Mouse (Mus musculus): Measurements from ENCODE around the gene Fntb.

The Fntb gene

GRCm38 (mm10) chr12:76795350-76795749 lies 30.0 kb downstream of the Fntb start, which contains the start of gene Gpx2:
TSS of gene Gpx2 (minus strand) at chr12:76795554.
- no peak for DNase-seq (ENCODE audit: low spot score)

DNA sequence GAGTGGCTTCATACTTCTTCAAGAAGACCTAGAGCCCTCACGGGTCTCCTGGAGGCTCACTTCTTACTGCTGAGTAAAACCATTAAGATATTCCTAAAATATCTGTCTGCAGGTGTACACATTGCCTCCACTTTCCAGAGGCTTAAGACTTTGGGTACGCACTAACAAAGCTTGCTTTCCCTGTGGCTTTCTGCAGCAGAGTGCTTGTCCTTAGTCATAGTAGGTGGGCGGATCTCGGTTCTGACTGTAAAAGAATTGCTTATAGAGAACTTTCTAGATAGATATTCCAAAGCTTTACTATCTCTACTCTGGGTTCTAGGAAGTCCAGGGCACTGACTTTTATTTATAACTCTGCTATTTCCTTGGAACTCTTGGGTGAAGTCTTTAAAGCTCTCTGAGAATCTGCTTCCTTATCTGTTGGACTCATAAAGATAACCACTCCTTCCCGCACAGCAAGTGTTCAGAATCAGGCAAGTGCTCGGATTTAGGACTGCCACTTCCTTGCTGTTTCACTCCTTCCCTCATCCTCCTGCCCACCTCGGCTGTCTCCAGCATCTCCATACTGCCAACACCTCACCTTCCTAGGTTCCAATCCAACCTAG lies 31.6 kb downstream of the Fntb start:
- no peak for DNase-seq (ENCODE audit: low spot score)

- DNase-seq (ENCODE audit: low spot score) = no peak
Measured at GRCm38 (mm10) chr12:76798008-76798720, 32.8 kb downstream of the Fntb start.

DNA sequence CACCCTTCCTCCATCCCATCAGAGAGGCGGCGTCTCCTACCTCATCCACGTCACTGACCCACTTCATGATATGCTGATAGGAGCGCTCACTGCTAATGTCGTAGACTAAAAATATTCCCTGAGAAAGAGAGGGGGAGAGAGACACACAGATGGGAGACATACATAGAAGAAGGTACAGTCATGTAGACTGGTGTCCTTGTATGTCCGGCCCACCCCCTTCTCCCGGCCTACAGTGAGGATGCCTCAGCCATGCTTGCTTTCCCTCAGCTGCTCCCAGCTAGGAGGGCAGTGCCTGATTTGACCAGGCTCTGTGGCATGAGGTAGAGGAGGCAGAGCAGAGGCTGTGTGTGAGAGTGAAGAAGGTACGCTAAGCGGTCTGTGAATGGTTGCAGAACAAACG lies 37.6 kb downstream of the Fntb start:
- no peak for DNase-seq (ENCODE audit: low spot score)

DNA sequence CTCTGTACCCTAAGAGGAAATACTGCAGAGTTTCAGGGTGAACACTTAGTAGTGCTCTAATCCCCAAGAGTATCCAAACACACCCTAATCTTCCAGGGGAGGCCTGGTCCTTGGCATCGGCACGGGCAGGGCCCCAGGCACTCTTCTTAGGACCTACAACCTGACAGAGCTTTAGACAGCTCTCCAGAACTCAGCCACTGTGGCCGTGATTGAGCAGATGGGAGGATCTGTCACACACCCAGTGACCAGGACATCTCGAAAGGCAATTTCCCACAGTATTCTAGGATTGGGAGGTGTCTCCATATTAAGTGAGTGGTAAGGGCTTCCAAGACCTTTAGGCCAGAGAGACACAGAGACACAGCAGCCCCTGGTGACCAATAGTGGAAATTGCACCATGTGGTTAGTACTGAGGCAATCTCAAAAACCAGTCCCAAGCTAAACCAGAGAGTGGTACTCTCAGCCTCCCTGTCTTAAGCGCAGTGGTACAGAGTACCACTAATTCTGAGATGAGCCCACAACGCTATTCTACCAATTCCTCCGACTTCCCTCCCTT lies 38.4 kb downstream of the Fntb start:
- DNase-seq (ENCODE audit: low spot score) = no peak

- DNase-seq (ENCODE audit: low spot score) = no peak
Measured at GRCm38 (mm10) chr12:76805056-76805811, 39.8 kb downstream of the Fntb start.

GRCm38 (mm10) chr12:76807796-76808195 lies 42.4 kb downstream of the Fntb start:
- DNase-seq (ENCODE audit: low spot score) = no peak

DNA sequence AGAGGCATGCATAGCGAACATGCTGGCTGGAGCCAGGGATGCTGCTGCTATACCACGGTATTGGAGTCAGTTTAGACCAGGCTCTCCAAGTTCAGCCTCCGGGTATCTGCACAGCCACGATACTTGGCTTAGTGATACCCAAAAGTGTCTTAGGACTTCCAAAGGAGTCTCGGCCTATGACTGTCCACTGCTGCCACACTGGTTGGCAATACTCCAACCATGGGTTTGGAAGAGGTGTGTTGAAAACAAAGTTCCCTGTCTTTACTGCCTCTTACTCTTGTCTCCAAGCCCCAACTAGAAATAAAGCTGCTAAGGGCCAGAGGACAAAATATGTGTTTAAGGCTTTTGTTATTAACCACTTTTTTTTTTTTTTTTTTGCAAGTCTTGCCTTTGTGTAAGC lies 45.1 kb downstream of the Fntb start:
- DNase-seq (ENCODE audit: low spot score) = no peak

GRCm38 (mm10) chr12:76811006-76811405 lies 45.6 kb downstream of the Fntb start:
- DNase-seq (ENCODE audit: low spot score) = no peak

DNA sequence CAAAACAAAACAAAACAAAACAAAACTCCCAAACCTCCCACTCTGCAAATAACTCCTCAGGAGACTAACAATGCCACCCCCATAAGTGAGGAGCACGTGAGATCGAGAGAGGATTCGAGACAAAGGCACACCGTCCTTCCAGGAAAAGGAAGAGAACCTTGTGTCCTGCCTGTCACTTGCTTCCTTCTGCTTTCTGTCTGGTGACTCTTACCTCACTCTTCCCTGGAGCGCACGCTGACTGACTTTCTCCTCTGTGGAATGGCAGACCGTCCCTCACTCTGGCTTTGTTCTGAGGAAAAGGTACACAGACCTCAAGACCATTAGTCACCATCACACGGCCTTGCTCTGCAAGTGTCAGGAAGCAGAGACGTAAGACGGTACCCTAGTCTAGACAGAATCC lies 48.2 kb downstream of the Fntb start:
- no peak for DNase-seq (ENCODE audit: low spot score)

DNA sequence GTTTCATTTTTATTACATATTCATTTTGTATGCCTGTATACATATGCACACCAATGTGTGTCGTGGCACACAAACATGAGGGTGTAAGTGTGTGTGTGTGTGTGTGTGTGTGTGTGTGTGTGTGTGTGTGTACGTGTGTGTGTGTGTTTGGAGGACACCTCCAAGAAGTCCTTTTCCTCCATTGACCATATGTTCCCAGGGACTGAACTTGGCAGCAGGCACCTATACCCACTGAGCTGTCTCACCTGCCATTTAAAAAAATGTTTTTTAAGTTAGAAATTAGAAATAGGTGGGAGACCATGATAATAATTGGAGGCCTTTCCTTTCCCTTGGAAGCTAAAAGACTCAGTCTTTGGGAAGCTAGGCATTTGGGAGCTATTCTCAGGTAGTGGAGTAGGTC lies 48.7 kb downstream of the Fntb start:
- no peak for DNase-seq (ENCODE audit: low spot score)

DNA sequence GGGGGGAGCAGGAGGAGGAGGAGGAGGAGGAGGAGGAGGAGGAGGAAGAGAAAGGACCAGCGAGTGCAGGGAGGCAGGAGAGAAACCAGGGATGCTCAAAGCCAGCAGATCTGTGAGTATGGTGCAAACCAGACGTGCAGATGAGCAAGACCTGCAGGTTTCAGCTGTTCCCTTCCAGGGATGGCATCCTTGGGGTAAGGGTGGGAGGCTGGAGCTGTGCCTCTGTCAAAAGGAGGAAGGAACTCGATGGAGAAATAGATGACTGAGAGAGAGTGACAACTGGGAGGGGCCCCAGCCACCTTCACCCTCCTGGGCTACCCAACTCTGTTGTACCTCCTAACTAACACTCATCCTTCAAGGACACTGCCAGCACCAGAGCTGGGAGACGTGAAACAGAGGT lies 51.3 kb downstream of the Fntb start:
- DNase-seq (ENCODE audit: low spot score) = no peak

DNA sequence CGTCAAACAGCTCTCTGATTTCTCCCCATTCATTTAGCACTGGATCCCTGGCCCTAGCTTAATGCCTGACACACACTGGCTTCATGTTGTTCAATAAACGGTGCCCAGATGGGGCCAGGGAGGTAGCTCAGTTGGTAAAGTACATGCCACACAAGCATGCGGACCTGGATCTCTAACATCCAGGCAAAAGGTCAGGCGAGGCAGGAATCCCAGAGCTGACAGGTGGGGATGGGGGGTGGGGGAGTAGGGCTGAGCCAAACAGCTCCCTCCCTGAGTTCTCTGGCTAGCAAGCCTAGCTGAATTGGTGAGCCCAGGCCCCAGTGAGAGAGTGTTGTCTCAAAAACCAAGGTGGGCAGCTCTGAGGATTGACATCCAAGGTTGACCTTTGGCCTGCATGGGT lies 51.8 kb downstream of the Fntb start:
- DNase-seq (ENCODE audit: low spot score) = no peak

GRCm38 (mm10) chr12:76818120-76818519 lies 52.7 kb downstream of the Fntb start:
- DNase-seq (ENCODE audit: low spot score) = no peak

DNA sequence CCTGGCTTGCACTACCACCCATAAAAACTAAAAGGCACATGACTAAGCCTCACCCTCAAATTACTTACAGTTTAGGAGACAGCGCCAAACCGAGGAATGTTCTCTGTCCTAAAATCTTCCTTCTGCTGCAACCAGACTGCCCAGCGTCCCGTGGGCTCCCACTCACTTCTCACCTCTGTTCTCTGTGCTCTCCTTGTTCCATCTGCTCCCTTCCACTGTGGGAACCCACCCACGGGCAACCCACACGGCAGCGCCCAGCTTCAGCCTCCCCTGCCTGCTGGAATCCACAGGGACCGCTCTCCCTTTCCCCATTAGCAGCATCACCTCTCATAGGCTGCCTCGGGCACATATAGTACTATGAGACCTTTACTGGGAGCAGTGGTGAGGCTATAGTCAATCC lies 53.5 kb downstream of the Fntb start:
- no peak for DNase-seq (ENCODE audit: low spot score)

DNA sequence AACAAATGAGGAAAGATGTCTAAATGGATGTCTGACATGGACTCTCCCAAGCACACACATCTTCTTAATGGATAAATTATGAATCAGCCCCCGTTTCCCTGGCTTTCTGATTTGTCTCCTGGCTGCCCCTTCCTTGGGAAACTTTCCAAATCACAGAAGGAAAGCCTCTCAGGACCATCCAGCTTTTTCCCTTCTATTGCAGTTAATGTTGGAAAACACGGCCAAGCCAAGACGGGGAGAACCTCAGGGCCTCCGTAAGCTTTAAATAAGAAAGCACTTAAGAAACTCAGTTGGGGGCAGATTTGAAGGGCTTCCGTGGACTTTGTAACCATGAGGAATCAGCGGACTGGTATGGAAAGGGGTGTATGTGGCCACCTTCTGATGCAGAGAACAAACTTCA lies 54.4 kb downstream of the Fntb start:
- DNase-seq (ENCODE audit: low spot score) = no peak

DNA sequence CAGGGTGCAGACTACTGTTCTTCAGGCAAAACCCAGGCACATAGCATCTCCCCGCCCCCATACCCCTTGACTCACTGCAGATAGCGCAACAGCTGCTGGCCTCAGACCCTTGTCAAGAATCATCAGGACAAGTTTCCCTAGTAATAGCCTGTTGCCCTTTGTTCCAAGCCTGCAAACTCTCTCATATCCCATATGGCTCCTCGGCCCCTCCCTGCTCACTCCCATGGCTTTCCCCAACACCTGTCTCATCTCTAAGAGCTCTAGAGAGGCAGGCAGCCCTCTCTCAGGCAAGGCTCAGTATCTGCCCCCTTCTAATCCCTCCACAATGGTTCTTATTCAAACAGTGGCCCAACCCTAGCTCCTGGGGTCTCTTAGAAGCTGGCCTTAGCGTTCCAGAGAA lies 55.2 kb downstream of the Fntb start:
- no peak for DNase-seq (ENCODE audit: low spot score)

DNA sequence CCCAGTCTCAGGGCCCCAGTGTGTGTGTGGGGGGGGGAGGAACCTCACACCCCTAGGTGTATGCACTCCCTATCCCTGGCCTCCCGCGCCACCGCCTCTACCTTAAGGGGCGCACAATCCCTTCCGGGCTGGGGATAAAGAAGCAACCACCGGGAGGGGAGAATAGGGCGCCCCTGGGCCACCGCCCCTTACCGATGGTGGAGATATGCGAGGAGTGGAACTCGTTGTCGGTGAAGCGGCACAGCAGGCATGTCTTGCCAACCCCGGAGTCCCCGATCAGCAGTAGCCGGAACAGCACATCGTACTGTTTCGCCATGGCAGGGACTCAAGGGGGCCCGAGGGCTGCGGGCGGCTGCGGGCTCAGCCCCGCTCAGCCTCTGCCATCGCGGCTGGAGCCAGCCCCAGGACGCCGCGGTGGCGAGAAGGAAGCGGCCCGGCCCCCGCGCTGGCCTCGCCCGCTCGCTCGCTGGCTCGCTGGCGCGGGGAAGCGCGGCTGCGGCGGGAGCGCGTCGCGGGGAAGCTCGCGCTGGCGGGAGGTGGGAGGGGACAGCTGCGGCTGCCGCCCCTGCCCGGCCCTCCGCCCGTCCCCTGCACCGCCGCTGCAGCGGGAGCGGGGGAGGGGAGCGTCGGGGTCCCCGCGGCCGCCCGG lies 56.7 kb downstream of the Fntb start:
- no peak for DNase-seq (ENCODE audit: low spot score)

DNA sequence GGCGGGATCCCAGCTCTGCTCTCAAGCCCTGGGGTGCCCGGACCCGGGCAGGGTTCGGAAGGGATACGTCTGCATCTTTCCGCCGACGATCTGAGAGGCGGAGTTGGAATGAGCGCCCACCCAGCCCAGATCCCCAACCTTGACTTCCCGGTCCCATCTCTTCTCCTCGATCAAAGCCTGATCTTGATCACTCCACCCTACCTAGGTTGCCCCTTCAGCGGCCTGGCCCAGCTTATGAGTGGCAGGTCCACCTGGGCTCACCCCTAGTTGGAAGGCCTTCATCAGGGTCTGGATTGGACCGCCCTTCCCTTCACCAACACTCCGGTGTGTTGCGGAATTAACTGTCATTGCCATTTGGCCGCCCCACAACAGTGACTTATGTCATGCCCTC lies 57.3 kb downstream of the Fntb start, which contains the start of gene Rab15:
Gene Rab15 (minus strand): TSS at position 258 of the 391 bp plus-strand sequence.
- DNase-seq (ENCODE audit: low spot score) = no peak

DNA sequence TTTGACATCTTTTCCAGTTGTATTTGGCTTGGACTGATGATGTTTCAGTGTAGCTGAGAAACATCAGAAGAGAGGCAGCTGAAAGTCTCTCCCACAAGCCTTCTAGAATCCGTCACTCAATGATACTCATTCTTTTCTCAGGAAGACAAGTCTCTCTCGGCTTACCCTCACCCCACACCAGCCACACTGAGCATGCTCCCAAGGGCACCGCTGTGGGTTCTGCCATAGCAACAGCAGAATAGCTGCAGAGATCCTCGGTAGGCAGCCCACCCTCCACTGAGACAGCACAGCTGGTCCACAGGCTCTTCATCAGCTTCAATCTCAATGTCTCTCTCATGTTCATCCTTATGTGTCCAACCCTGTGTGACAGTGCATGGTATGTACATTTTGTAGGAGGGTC lies 59.9 kb downstream of the Fntb start:
- no peak for DNase-seq (ENCODE audit: low spot score)

- no peak for DNase-seq (ENCODE audit: low spot score)
Measured at GRCm38 (mm10) chr12:76832704-76833103, 67.3 kb downstream of the Fntb start.

DNA sequence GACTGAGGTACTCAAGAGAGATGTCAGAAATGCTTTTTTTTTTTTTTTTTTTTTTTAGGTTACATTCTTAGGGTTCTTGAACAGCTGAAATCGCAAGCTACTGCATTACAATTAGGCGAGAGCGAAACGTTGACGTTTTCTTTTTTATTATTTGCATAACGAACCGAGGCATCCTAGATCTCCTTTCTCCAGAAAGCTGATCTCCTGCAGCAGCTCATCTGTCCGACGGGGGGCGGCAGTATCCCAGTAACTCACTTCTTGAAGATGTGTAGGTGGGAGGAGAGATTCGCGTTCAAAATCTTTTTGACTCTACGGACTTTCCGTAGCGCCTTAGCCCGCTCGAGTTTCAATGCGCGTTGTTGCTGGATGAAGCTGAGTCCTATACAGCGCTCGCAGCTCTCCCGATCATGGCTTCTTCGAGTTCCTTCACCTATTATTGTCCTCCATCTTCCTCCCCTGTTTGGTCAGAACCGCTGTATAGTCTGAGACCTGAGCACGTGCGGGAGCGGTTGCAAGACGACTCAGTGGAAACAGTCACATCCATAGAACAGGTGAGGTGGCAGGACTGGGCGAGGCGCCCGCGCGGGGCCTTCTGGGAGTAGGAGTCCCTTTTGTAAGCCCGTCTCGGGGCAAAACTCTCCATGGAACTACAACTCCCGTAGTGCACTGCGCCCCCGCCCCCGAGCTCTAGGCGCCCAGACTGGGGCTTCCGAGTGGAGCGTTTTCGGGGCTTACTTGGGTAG lies 71.9 kb downstream of the Fntb start:
- peak; percentile 99 for DNase-seq (ENCODE audit: low spot score)

Measured in layer of hippocampus, adult 9-10 months (tissue).